Mouse (Mus musculus): ENCODE results near the gene Samd5.

GRCm38 (mm10) chr10:9625356-9625755 lies 49.7 kb downstream of the Samd5 start:
- no peak for TF ChIP-seq POLR2A (IDR thresholded peaks at IDR 0.05; ENCODE audit: insufficient read depth, low read depth, low read length)
- TF ChIP-seq CTCF (IDR thresholded peaks at IDR 0.05; ENCODE audit: insufficient read depth, low read depth, low read length) = no peak

All from olfactory bulb, adult 2 months (tissue).